In genomic region chr10:95676991-95677355, GRCm38 (mm10) we compare ENCODE assay signal across 16 mouse cellular contexts. TPM values are rescaled to one million over a fixed set of nuclear protein-coding genes. Genes with fewer than 3 reads are reported as not detected.
DNase-seq lines count a peak whose midpoint lies in the region; ATAC-seq and TF ChIP-seq lines count a peak whose summit lies in the region.
"Had no signal": no experiment of that assay in that cellular context is flagged by ENCODE, and none has a peak within 500 bp of the region (broad histone marks: within the 10 kb centered on the region; RNA-seq: fewer than 3 reads in every experiment).

No protein-coding gene starts in this region.

- no peaks in the 10 kb centered on the region for H3K79me2 ChIP-seq in MEL (ENCODE audit: control insufficient read depth, insufficient read depth, low read length, poor library complexity)

- peaks cover 7% of the 10 kb centered on the region for H3K4me1 ChIP-seq in intestine, embryonic 14.5 days (replicated peaks; ENCODE audit: control insufficient read depth, insufficient read depth, low read length)
- H3K4me1 ChIP-seq in intestine, embryonic 15.5 days (replicated peaks), result peaks cover 5% of the 10 kb centered on the region; the same call in 1 of the 2 replicates
- peaks cover 0 to 19% of the 10 kb centered on the region in 2 experiments; a peak in 3 of 4 replicates for H3K4me1 ChIP-seq in MEL (ENCODE audit: control insufficient read depth in 1 of 2, insufficient read depth in 2 of 2, low read length in 2 of 2)
- peaks cover 11% of the 10 kb centered on the region; the same call in 1 of the 2 replicates for H3K4me1 ChIP-seq in limb, embryonic 14.5 days (ENCODE audit: control insufficient read depth, insufficient read depth, low read length)

- no peak overlapping the region for H3K27ac ChIP-seq in intestine, embryonic 14.5 days (ENCODE audit: low read depth)
- H3K27ac ChIP-seq in intestine, embryonic 15.5 days, result no peak overlapping the region
- no peak overlapping the region for H3K27ac ChIP-seq in MEL (ENCODE audit: control insufficient read depth, low read depth, low read length)
- no peak overlapping the region for H3K27ac ChIP-seq in limb, embryonic 14.5 days (replicated peaks; ENCODE audit: low read depth, low read length)

- ATAC-seq in CD4-positive, CD25-positive, alpha-beta regulatory T cell, adult 4 months, result no peak
- ATAC-seq in intestine, embryonic 14.5 days (replicated peaks; ENCODE audit: low FRiP score, low TSS enrichment, low read depth), result no peak
- no peak for ATAC-seq in intestine, embryonic 15.5 days
- no peak for ATAC-seq in limb, embryonic 14.5 days (ENCODE audit: low FRiP score, low read depth)
- ATAC-seq in granulocyte monocyte progenitor cell, adult 5-6 weeks (replicated peaks; ENCODE audit: poor library complexity, severe bottlenecking), result no peak

- WGBS in intestine, embryonic 14.5 days, result 77% methylated on average over 5 of the region's 5 CpGs
- WGBS in intestine, embryonic 15.5 days, result 68% methylated on average over 5 of the region's 5 CpGs
- 78% methylated on average over 5 of the region's 5 CpGs for WGBS in limb, embryonic 14.5 days

- no peak for TF ChIP-seq RAD21 in MEL (IDR thresholded peaks at IDR 0.05; ENCODE audit: low read depth, low read length)

- H3K36me3 ChIP-seq in intestine, embryonic 14.5 days (ENCODE audit: control insufficient read depth, insufficient read depth, low read length), result no peaks in the 10 kb centered on the region
- no peaks in the 10 kb centered on the region for H3K36me3 ChIP-seq in intestine, embryonic 15.5 days
- peaks cover 0 to 6% of the 10 kb centered on the region in 2 experiments; a peak in 2 of 4 replicates for H3K36me3 ChIP-seq in MEL (ENCODE audit: control insufficient read depth in 1 of 2, insufficient read depth in 2 of 2, low read length in 2 of 2)
- H3K36me3 ChIP-seq in limb, embryonic 14.5 days (ENCODE audit: control insufficient read depth, insufficient read depth, low read length), result no peaks in the 10 kb centered on the region

- TF ChIP-seq EP300 in MEL (IDR thresholded peaks at IDR 0.05; ENCODE audit: low read depth in 1 of 2, low read length in 2 of 2), result no peak

- TF ChIP-seq POLR2A in MEL (IDR thresholded peaks at IDR 0.05; ENCODE audit: control insufficient read depth in 1 of 2, insufficient read depth in 1 of 2, low read depth in 1 of 2, low read length in 2 of 2, poor library complexity in 1 of 2), result no peak
- no peak for TF ChIP-seq POLR2A in limb, embryonic 14.5 days (IDR thresholded peaks at IDR 0.05; ENCODE audit: borderline replicate concordance, extremely low read depth, insufficient read depth, insufficient read length)

- TF ChIP-seq CTCF in MEL (IDR thresholded peaks at IDR 0.05 in 2 of 3, conservative IDR thresholded peaks at IDR 0.05 in 1 of 3; ENCODE audit: control insufficient read depth in 1 of 3, insufficient read depth in 1 of 3, low read depth in 2 of 3, low read length in 3 of 3, poor library complexity in 1 of 3, severe bottlenecking in 1 of 3), result no peak

- H3K9me3 ChIP-seq in intestine, embryonic 14.5 days (ENCODE audit: control insufficient read depth, low read length), result no peaks in the 10 kb centered on the region
- H3K9me3 ChIP-seq in intestine, embryonic 15.5 days, result no peaks in the 10 kb centered on the region
- H3K9me3 ChIP-seq in MEL (replicated peaks; ENCODE audit: insufficient read depth, low read length), result no peaks in the 10 kb centered on the region
- H3K9me3 ChIP-seq in limb, embryonic 14.5 days (ENCODE audit: control insufficient read depth, low read length), result 0 out of 2 replicates have a peak, but pooled peaks cover 4% of the 10 kb centered on the region

- H3K4me3 ChIP-seq in intestine, embryonic 14.5 days (ENCODE audit: low read depth, low read length), result no peak overlapping the region
- H3K4me3 ChIP-seq in intestine, embryonic 15.5 days (replicated peaks), result no peak overlapping the region
- H3K4me3 ChIP-seq in MEL (ENCODE audit: control insufficient read depth in 1 of 2, insufficient read depth in 1 of 2, low read depth in 2 of 2, low read length in 2 of 2), result no peak overlapping the region
- H3K4me3 ChIP-seq in limb, embryonic 14.5 days (replicated peaks; ENCODE audit: low read length), result no peak overlapping the region

- H3K9ac ChIP-seq in intestine, embryonic 14.5 days (ENCODE audit: low read length), result no peak overlapping the region
- no peak overlapping the region for H3K9ac ChIP-seq in intestine, embryonic 15.5 days
- H3K9ac ChIP-seq in MEL (ENCODE audit: control insufficient read depth, low read depth, low read length, poor library complexity, severe bottlenecking), result no peak overlapping the region
- no peak overlapping the region for H3K9ac ChIP-seq in limb, embryonic 14.5 days (ENCODE audit: low read depth, low read length, severe bottlenecking)

- peak overlapping the region; percentile 36; the same call in 1 of the 2 replicates for H3K4me2 ChIP-seq in intestine, embryonic 14.5 days (ENCODE audit: low read length)
- H3K4me2 ChIP-seq in intestine, embryonic 15.5 days (replicated peaks), result no peak overlapping the region
- peak overlapping the region; percentile 32 for H3K4me2 ChIP-seq in limb, embryonic 14.5 days (replicated peaks; ENCODE audit: low read depth, low read length, severe bottlenecking)

- DNase-seq in CD4-positive, CD25-positive, alpha-beta regulatory T cell, adult 2 months (ENCODE audit: low read depth, low spot score), result peak; percentile 8
- DNase-seq in intestine, embryonic 14.5 days (ENCODE audit: low spot score), result no peak
- peak; percentile 54 for DNase-seq in MEL (ENCODE audit: low read depth, low spot score)
- no peak for DNase-seq in limb, embryonic 14.5 days (ENCODE audit: low spot score)
- no peak for DNase-seq in frontal cortex, postnatal 10 days (ENCODE audit: low spot score in 2 of 2)
- DNase-seq: cerebellum, adult 18-20 months had no signal

- H3K27me3 ChIP-seq in intestine, embryonic 14.5 days (replicated peaks; ENCODE audit: control insufficient read depth, insufficient read depth, low read length), result no peaks in the 10 kb centered on the region
- H3K27me3 ChIP-seq in intestine, embryonic 15.5 days (replicated peaks), result no peaks in the 10 kb centered on the region
- H3K27me3 ChIP-seq in MEL (ENCODE audit: control insufficient read depth in 1 of 2, insufficient read depth in 2 of 2, low read length in 2 of 2), result no peaks in the 10 kb centered on the region; a peak in 1 of 4 replicates
- no peaks in the 10 kb centered on the region for H3K27me3 ChIP-seq in limb, embryonic 14.5 days (ENCODE audit: control insufficient read depth, insufficient read depth, low read length)

TF ChIP-seq in MEL, 35 proteins besides CTCF, POLR2A, EP300 and RAD21:
- TF ChIP-seq MAZ (IDR thresholded peaks at IDR 0.05; ENCODE audit: low read depth, low read length), result no peak
- no peak for TF ChIP-seq HCFC1 (IDR thresholded peaks at IDR 0.05; ENCODE audit: low read depth, low read length)
- TF ChIP-seq MYB (IDR thresholded peaks at IDR 0.05; ENCODE audit: low read depth, low read length), result no peak
- no peak for TF ChIP-seq ZNF384 (IDR thresholded peaks at IDR 0.05; ENCODE audit: low read depth, low read length)

RNA-seq across cellular contexts. Expression of gene Anapc15-ps, which starts 3.7 kb away (rescaled TPM):
- polyA plus RNA-seq in CD4-positive, CD25-positive, alpha-beta regulatory T cell, adult 4 months (2017; shearing (Covaris generic)), result not detected
- polyA plus RNA-seq in intestine, embryonic 14.5 days (2014; fragmentation: Nextera tagmentation; extraction: Ambion mirVana), result not detected in 2 replicates
- polyA plus RNA-seq in intestine, embryonic 15.5 days (2015; fragmentation: Nextera tagmentation; extraction: Ambion mirVana), result not detected in 2 replicates
- not detected in 2 replicates for total RNA-seq in MEL (2012; rRNA removed)
- polyA plus RNA-seq in MEL (2012; ENCODE audit: insufficient read depth in 1 of 2, insufficient read length in 2 of 2, low read depth in 1 of 2, low replicate concordance in 2 of 2, missing spikeins in 1 of 2), result under 1 TPM in 1 of 2 experiments, not detected in 1; 0.31 TPM
- 0.31 TPM in 1 of 2 replicates, not detected in the other for polyA plus RNA-seq in limb, embryonic 14.5 days (2012; rRNA removed)
- not detected in 2 replicates for polyA plus RNA-seq in limb, embryonic 14.5 days (2014; fragmentation: Nextera tagmentation; extraction: Ambion mirVana)
- not detected in 2 replicates for total RNA-seq in granulocyte monocyte progenitor cell, adult 5-6 weeks (2014; fragmentation: Nextera tagmentation)
- total RNA-seq in granulocyte monocyte progenitor cell, adult 5-6 weeks (2017), result 1.6 and 3.6 TPM in 2 replicates
- total RNA-seq: adrenal gland, postnatal 4 days; ES-E14; hematopoietic stem cell, adult 5-6 weeks; layer of hippocampus, adult 8-10 months; left cerebral cortex, postnatal 25 days had no signal
- polyA plus RNA-seq: erythroblast, embryonic 14.5 days; thymus, adult 2 months had no signal

Comparison
In these comparisons a context has a peak if more than half of its experiments do, and no peak if none do; other contexts are left out.
1. DNase-seq: peak in CD4-positive, CD25-positive, alpha-beta regulatory T cell, adult 2 months (single experiment) and MEL (single experiment); none in intestine, embryonic 14.5 days (single experiment), limb, embryonic 14.5 days (single experiment) and frontal cortex, postnatal 10 days (0 of 2).